Mouse (Mus musculus): ENCODE measurements at regions not wholly inside any gene's neighbourhood (a gene's known extent, or its start where the extent isn't known, plus 50 kb on each side); places are given as distances from the start of the nearest gene placed in this dataset.

- Histone ChIP-seq H3K9me3 (ENCODE audit: control insufficient read depth, low read length) (no peaks in the 10 kb centered on the region), H3K4me3 (ENCODE audit: low read depth, low read length) (no peak overlapping the region), H3K27ac (ENCODE audit: low read depth) (no peak overlapping the region), H3K9ac (ENCODE audit: low read length) (no peak overlapping the region), H3K4me2 (ENCODE audit: low read length) (no peak overlapping the region), H3K36me3 (ENCODE audit: control insufficient read depth, insufficient read depth, low read length) (no peaks in the 10 kb centered on the region), H3K4me1 (replicated peaks; ENCODE audit: control insufficient read depth, insufficient read depth, low read length) (no peaks in the 10 kb centered on the region), H3K27me3 (replicated peaks; ENCODE audit: control insufficient read depth, insufficient read depth, low read length) (no peaks in the 10 kb centered on the region)
- WGBS: 41% methylated on average over 6 of the region's 6 CpGs
- ATAC-seq (replicated peaks; ENCODE audit: low FRiP score, low TSS enrichment, low read depth): no peak
- DNase-seq (ENCODE audit: low spot score): no peak
These were observed 78.4 kb downstream of the Gm4791 start for GRCm38 (mm10) chr9:47076946-47077345.

GRCm38 (mm10) chr9:47077416-47077815 is 78.9 kb downstream of the Gm4791 start:
- Histone ChIP-seq H3K4me2 (ENCODE audit: low read length) (no peak overlapping the region), H3K9me3 (ENCODE audit: control insufficient read depth, low read length) (no peaks in the 10 kb centered on the region), H3K4me3 (ENCODE audit: low read depth, low read length) (no peak overlapping the region), H3K27me3 (replicated peaks; ENCODE audit: control insufficient read depth, insufficient read depth, low read length) (no peaks in the 10 kb centered on the region), H3K9ac (ENCODE audit: low read length) (no peak overlapping the region), H3K27ac (ENCODE audit: low read depth) (no peak overlapping the region), H3K4me1 (replicated peaks; ENCODE audit: control insufficient read depth, insufficient read depth, low read length) (no peaks in the 10 kb centered on the region), H3K36me3 (ENCODE audit: control insufficient read depth, insufficient read depth, low read length) (no peaks in the 10 kb centered on the region)
- ATAC-seq (replicated peaks; ENCODE audit: low FRiP score, low TSS enrichment, low read depth): no peak
- 47% methylated on average over 2 of the region's 2 CpGs for WGBS
- no peak for DNase-seq (ENCODE audit: low spot score)

- no peak overlapping the region for H3K4me3 ChIP-seq (ENCODE audit: low read depth, low read length)
These were observed 79.4 kb downstream of the Gm4791 start for GRCm38 (mm10) chr9:47077945-47078344.

GRCm38 (mm10) chr9:47081407-47081806 is 82.9 kb downstream of the Gm4791 start:
- DNase-seq (ENCODE audit: low spot score): no peak
- H3K36me3 ChIP-seq (ENCODE audit: control insufficient read depth, insufficient read depth, low read length): no peaks in the 10 kb centered on the region
- H3K4me3 ChIP-seq (ENCODE audit: low read depth, low read length): no peak overlapping the region
- H3K27ac ChIP-seq (ENCODE audit: low read depth): no peak overlapping the region
- 95% methylated on average over 6 of the region's 6 CpGs for WGBS
- no peak for ATAC-seq (replicated peaks; ENCODE audit: low FRiP score, low TSS enrichment, low read depth)
- no peak overlapping the region for H3K9ac ChIP-seq (ENCODE audit: low read length)
- H3K4me2 ChIP-seq (ENCODE audit: low read length): no peak overlapping the region
- no peaks in the 10 kb centered on the region for H3K4me1 ChIP-seq (replicated peaks; ENCODE audit: control insufficient read depth, insufficient read depth, low read length)
- no peaks in the 10 kb centered on the region for H3K9me3 ChIP-seq (ENCODE audit: control insufficient read depth, low read length)
- H3K27me3 ChIP-seq (replicated peaks; ENCODE audit: control insufficient read depth, insufficient read depth, low read length): no peaks in the 10 kb centered on the region

More at GRCm38 (mm10) chr9:47077945-47078344, 79.4 kb downstream of the Gm4791 start:
- H3K27me3 ChIP-seq (replicated peaks; ENCODE audit: control insufficient read depth, insufficient read depth, low read length): no peaks in the 10 kb centered on the region
- no peaks in the 10 kb centered on the region for H3K9me3 ChIP-seq (ENCODE audit: control insufficient read depth, low read length)
- DNase-seq (ENCODE audit: low spot score): no peak
- H3K36me3 ChIP-seq (ENCODE audit: control insufficient read depth, insufficient read depth, low read length): no peaks in the 10 kb centered on the region
- no peak overlapping the region for H3K27ac ChIP-seq (ENCODE audit: low read depth)
- no peak for ATAC-seq (replicated peaks; ENCODE audit: low FRiP score, low TSS enrichment, low read depth)
- no peaks in the 10 kb centered on the region for H3K4me1 ChIP-seq (replicated peaks; ENCODE audit: control insufficient read depth, insufficient read depth, low read length)
- no peak overlapping the region for H3K4me2 ChIP-seq (ENCODE audit: low read length)
- H3K9ac ChIP-seq (ENCODE audit: low read length): no peak overlapping the region
- 87% methylated on average over 3 of the region's 3 CpGs for WGBS

- Histone ChIP-seq H3K27me3 (replicated peaks; ENCODE audit: control insufficient read depth, insufficient read depth, low read length) (no peaks in the 10 kb centered on the region), H3K4me3 (ENCODE audit: low read depth, low read length) (no peak overlapping the region), H3K4me1 (replicated peaks; ENCODE audit: control insufficient read depth, insufficient read depth, low read length) (no peaks in the 10 kb centered on the region), H3K9ac (ENCODE audit: low read length) (no peak overlapping the region), H3K4me2 (ENCODE audit: low read length) (no peak overlapping the region), H3K27ac (ENCODE audit: low read depth) (no peak overlapping the region), H3K36me3 (ENCODE audit: control insufficient read depth, insufficient read depth, low read length) (no peaks in the 10 kb centered on the region), H3K9me3 (ENCODE audit: control insufficient read depth, low read length) (no peaks in the 10 kb centered on the region)
- no peak for ATAC-seq (replicated peaks; ENCODE audit: low FRiP score, low TSS enrichment, low read depth)
- 42% methylated on average over 10 of the region's 10 CpGs for WGBS
- DNase-seq (ENCODE audit: low spot score): no peak
These were observed 93.3 kb downstream of the Gm4791 start for GRCm38 (mm10) chr9:47091796-47092195.

GRCm38 (mm10) chr9:47095656-47096055 is 97.1 kb downstream of the Gm4791 start:
- ATAC-seq (replicated peaks; ENCODE audit: low FRiP score, low TSS enrichment, low read depth) (no peak), DNase-seq (ENCODE audit: low spot score) (no peak)
- WGBS: 94% methylated on average over 4 of the region's 4 CpGs

GRCm38 (mm10) chr9:47103316-47103715 is 104.8 kb downstream of the Gm4791 start:
- 78% methylated on average over 3 of the region's 3 CpGs for WGBS

More at GRCm38 (mm10) chr9:47095656-47096055, 97.1 kb downstream of the Gm4791 start:
- no peak overlapping the region for H3K4me2 ChIP-seq (ENCODE audit: low read length)
- H3K36me3 ChIP-seq (ENCODE audit: control insufficient read depth, insufficient read depth, low read length): no peaks in the 10 kb centered on the region
- H3K27ac ChIP-seq (ENCODE audit: low read depth): no peak overlapping the region
- no peaks in the 10 kb centered on the region for H3K27me3 ChIP-seq (replicated peaks; ENCODE audit: control insufficient read depth, insufficient read depth, low read length)
- no peak overlapping the region for H3K9ac ChIP-seq (ENCODE audit: low read length)
- H3K4me3 ChIP-seq (ENCODE audit: low read depth, low read length): no peak overlapping the region
- H3K9me3 ChIP-seq (ENCODE audit: control insufficient read depth, low read length): no peaks in the 10 kb centered on the region
- H3K4me1 ChIP-seq (replicated peaks; ENCODE audit: control insufficient read depth, insufficient read depth, low read length): no peaks in the 10 kb centered on the region

GRCm38 (mm10) chr9:47103966-47104365 is 105.4 kb downstream of the Gm4791 start:
- H3K36me3 ChIP-seq (ENCODE audit: control insufficient read depth, insufficient read depth, low read length): no peaks in the 10 kb centered on the region
- H3K9me3 ChIP-seq (ENCODE audit: control insufficient read depth, low read length): no peaks in the 10 kb centered on the region
- DNase-seq (ENCODE audit: low spot score) (no peak), ATAC-seq (replicated peaks; ENCODE audit: low FRiP score, low TSS enrichment, low read depth) (no peak)
- H3K4me2 ChIP-seq (ENCODE audit: low read length): no peak overlapping the region
- H3K4me1 ChIP-seq (replicated peaks; ENCODE audit: control insufficient read depth, insufficient read depth, low read length): no peaks in the 10 kb centered on the region
- H3K4me3 ChIP-seq (ENCODE audit: low read depth, low read length): no peak overlapping the region
- WGBS: 86% methylated on average over 5 of the region's 5 CpGs
- no peak overlapping the region for H3K27ac ChIP-seq (ENCODE audit: low read depth)
- H3K27me3 ChIP-seq (replicated peaks; ENCODE audit: control insufficient read depth, insufficient read depth, low read length): no peaks in the 10 kb centered on the region
- H3K9ac ChIP-seq (ENCODE audit: low read length): no peak overlapping the region

More at GRCm38 (mm10) chr9:47103316-47103715, 104.8 kb downstream of the Gm4791 start:
- Histone ChIP-seq H3K4me3 (ENCODE audit: low read depth, low read length) (no peak overlapping the region), H3K9me3 (ENCODE audit: control insufficient read depth, low read length) (no peaks in the 10 kb centered on the region), H3K4me2 (ENCODE audit: low read length) (no peak overlapping the region), H3K9ac (ENCODE audit: low read length) (no peak overlapping the region), H3K27ac (ENCODE audit: low read depth) (no peak overlapping the region), H3K27me3 (replicated peaks; ENCODE audit: control insufficient read depth, insufficient read depth, low read length) (no peaks in the 10 kb centered on the region), H3K36me3 (ENCODE audit: control insufficient read depth, insufficient read depth, low read length) (no peaks in the 10 kb centered on the region), H3K4me1 (replicated peaks; ENCODE audit: control insufficient read depth, insufficient read depth, low read length) (no peaks in the 10 kb centered on the region)
- ATAC-seq (replicated peaks; ENCODE audit: low FRiP score, low TSS enrichment, low read depth) (no peak), DNase-seq (ENCODE audit: low spot score) (no peak)

- Histone ChIP-seq H3K4me2 (ENCODE audit: low read length) (no peak overlapping the region), H3K36me3 (ENCODE audit: control insufficient read depth, insufficient read depth, low read length) (no peaks in the 10 kb centered on the region), H3K4me3 (ENCODE audit: low read depth, low read length) (no peak overlapping the region), H3K9me3 (ENCODE audit: control insufficient read depth, low read length) (no peaks in the 10 kb centered on the region), H3K4me1 (replicated peaks; ENCODE audit: control insufficient read depth, insufficient read depth, low read length) (no peaks in the 10 kb centered on the region), H3K9ac (ENCODE audit: low read length) (no peak overlapping the region), H3K27me3 (replicated peaks; ENCODE audit: control insufficient read depth, insufficient read depth, low read length) (no peaks in the 10 kb centered on the region), H3K27ac (ENCODE audit: low read depth) (no peak overlapping the region)
- DNase-seq (ENCODE audit: low spot score) (no peak), ATAC-seq (replicated peaks; ENCODE audit: low FRiP score, low TSS enrichment, low read depth) (no peak)
- 48% methylated on average over 5 of the region's 5 CpGs for WGBS
These were observed 109.6 kb downstream of the Gm4791 start for GRCm38 (mm10) chr9:47108096-47108495.
